Mouse (Mus musculus): ENCODE measurements at regions not wholly inside any gene's neighbourhood (a gene's known extent, or its start where the extent isn't known, plus 50 kb on each side); places are given as distances from the start of the nearest gene placed in this dataset.

DNA sequence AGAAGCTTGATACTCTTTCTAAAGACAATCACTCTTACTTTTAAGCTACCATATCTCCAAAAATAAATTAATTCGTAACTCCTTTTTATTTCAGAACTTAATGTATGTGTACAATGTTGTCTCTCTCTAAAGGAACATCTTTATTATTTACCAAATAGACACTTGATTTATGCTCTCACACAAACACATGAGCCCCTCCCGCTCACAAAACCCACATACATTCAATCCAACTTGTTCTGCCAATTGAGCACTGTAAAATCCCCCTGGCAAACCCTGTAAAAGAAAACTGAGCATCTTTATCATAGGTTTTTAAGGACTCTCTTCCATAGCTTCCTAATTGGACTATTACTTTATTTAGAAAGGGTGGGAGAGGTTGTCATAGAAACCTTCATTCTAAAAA lies 812.5 kb downstream of the Phf3 start:
- no peaks in the 10 kb centered on the region for H3K36me3 ChIP-seq (ENCODE audit: control insufficient read depth in 1 of 2, insufficient read depth in 2 of 2, low read length in 2 of 2)
- H3K27ac ChIP-seq (ENCODE audit: control insufficient read depth, low read depth, low read length) = no peak overlapping the region
- TF ChIP-seq MAZ (IDR thresholded peaks at IDR 0.05; ENCODE audit: low read depth, low read length) (no peak), TCF12 (IDR thresholded peaks at IDR 0.05; ENCODE audit: low read depth, low read length) (no peak), CHD2 (IDR thresholded peaks at IDR 0.05; ENCODE audit: low read length) (no peak), CHD1 (IDR thresholded peaks at IDR 0.05; ENCODE audit: low read depth, low read length) (no peak), JUND (IDR thresholded peaks at IDR 0.05; ENCODE audit: low read depth, low read length) (no peak), USF2 (IDR thresholded peaks at IDR 0.05; ENCODE audit: borderline replicate concordance in 1 of 2, insufficient read depth in 1 of 2, low read depth in 1 of 2, low read length in 2 of 2) (no peak), POLR2AphosphoS2 (IDR thresholded peaks at IDR 0.05; ENCODE audit: low read length) (no peak), NELFE (IDR thresholded peaks at IDR 0.05; ENCODE audit: low read depth, low read length) (no peak), TAL1 (IDR thresholded peaks at IDR 0.05; ENCODE audit: low read length) (no peak), MYC (IDR thresholded peaks at IDR 0.05; ENCODE audit: low read depth, low read length) (no peak), SMC3 (IDR thresholded peaks at IDR 0.05; ENCODE audit: low read depth, low read length) (no peak), E2F4 (IDR thresholded peaks at IDR 0.05; ENCODE audit: borderline replicate concordance, low read depth, low read length) (no peak), UBTF (IDR thresholded peaks at IDR 0.05; ENCODE audit: borderline replicate concordance, insufficient read depth, low read depth, low read length) (no peak), BHLHE40 (IDR thresholded peaks at IDR 0.05; ENCODE audit: borderline replicate concordance, low read depth, low read length) (no peak), MAX (IDR thresholded peaks at IDR 0.05; ENCODE audit: low read length) (no peak)
- H3K9me3 ChIP-seq (replicated peaks; ENCODE audit: insufficient read depth, low read length) = no peaks in the 10 kb centered on the region
- no peak for DNase-seq (ENCODE audit: low read depth, low spot score)
- H3K4me3 ChIP-seq (ENCODE audit: control insufficient read depth in 1 of 2, insufficient read depth in 1 of 2, low read depth in 2 of 2, low read length in 2 of 2) = no peak overlapping the region
- no peak overlapping the region for H3K9ac ChIP-seq (ENCODE audit: control insufficient read depth, low read depth, low read length, poor library complexity, severe bottlenecking)
- no peaks in the 10 kb centered on the region for H3K79me2 ChIP-seq (ENCODE audit: control insufficient read depth, insufficient read depth, low read length, poor library complexity)
- H3K27me3 ChIP-seq (ENCODE audit: control insufficient read depth in 1 of 2, insufficient read depth in 2 of 2, low read length in 2 of 2) = no peaks in the 10 kb centered on the region
- no peaks in the 10 kb centered on the region for H3K4me1 ChIP-seq (ENCODE audit: control insufficient read depth in 1 of 2, insufficient read depth in 2 of 2, low read length in 2 of 2)

DNA sequence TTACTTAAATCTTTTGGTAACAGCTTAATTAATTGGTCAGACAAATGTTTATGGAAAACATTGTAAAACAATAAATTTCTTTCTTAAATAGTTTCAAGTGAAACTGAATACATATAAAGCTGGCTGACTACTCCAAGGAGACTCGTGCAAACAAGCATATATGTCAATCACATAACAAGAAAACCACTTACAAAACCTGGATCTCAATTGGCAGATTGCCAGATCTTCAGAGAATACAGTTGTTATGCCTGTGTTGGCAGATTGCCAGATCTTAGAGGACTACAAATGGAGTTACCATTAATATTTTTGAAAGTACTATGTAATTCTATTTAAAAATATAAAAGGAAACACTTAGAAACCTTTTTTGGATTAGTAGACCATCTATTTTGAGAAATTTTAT lies 812.9 kb downstream of the Phf3 start:
- Histone ChIP-seq H3K9me3 (replicated peaks; ENCODE audit: insufficient read depth, low read length) (no peaks in the 10 kb centered on the region), H3K27ac (ENCODE audit: control insufficient read depth, low read depth, low read length) (no peak overlapping the region), H3K27me3 (ENCODE audit: control insufficient read depth in 1 of 2, insufficient read depth in 2 of 2, low read length in 2 of 2) (no peaks in the 10 kb centered on the region), H3K9ac (ENCODE audit: control insufficient read depth, low read depth, low read length, poor library complexity, severe bottlenecking) (no peak overlapping the region), H3K36me3 (ENCODE audit: control insufficient read depth in 1 of 2, insufficient read depth in 2 of 2, low read length in 2 of 2) (no peaks in the 10 kb centered on the region), H3K4me3 (ENCODE audit: control insufficient read depth in 1 of 2, insufficient read depth in 1 of 2, low read depth in 2 of 2, low read length in 2 of 2) (no peak overlapping the region), H3K4me1 (ENCODE audit: control insufficient read depth in 1 of 2, insufficient read depth in 2 of 2, low read length in 2 of 2) (no peaks in the 10 kb centered on the region), H3K79me2 (ENCODE audit: control insufficient read depth, insufficient read depth, low read length, poor library complexity) (no peaks in the 10 kb centered on the region)
- no peak for TF ChIP-seq ZNF384 (IDR thresholded peaks at IDR 0.05; ENCODE audit: low read depth, low read length)
- TF ChIP-seq MXI1 (IDR thresholded peaks at IDR 0.05; ENCODE audit: low read depth, low read length) = no peak
- TF ChIP-seq ETS1 (IDR thresholded peaks at IDR 0.05; ENCODE audit: low read depth, low read length) = no peak
- TF ChIP-seq POLR2AphosphoS5 (IDR thresholded peaks at IDR 0.05; ENCODE audit: borderline replicate concordance, low read depth, low read length) = no peak
- TF ChIP-seq RAD21 (IDR thresholded peaks at IDR 0.05; ENCODE audit: low read depth, low read length) = no peak
- no peak for TF ChIP-seq USF1 (IDR thresholded peaks at IDR 0.05; ENCODE audit: low read depth, low read length)
- no peak for TF ChIP-seq MAZ (IDR thresholded peaks at IDR 0.05; ENCODE audit: low read depth, low read length)
- no peak for TF ChIP-seq GABPA (IDR thresholded peaks at IDR 0.05; ENCODE audit: low read depth, low read length)
- TF ChIP-seq TCF12 (IDR thresholded peaks at IDR 0.05; ENCODE audit: low read depth, low read length) = no peak
- DNase-seq (ENCODE audit: low read depth, low spot score) = peak; percentile 4
